Mouse (Mus musculus): ENCODE measurements around the gene Exog.

The Exog gene

GRCm38 (mm10) chr9:119444738-119445429, at the start of gene Exog:
Gene Exog (plus strand): TSS chr9:119444943.
- peak; percentile 98 for DNase-seq

GRCm38 (mm10) chr9:119401351-119401750, 43.4 kb upstream of the Exog start:
- DNase-seq, result no peak

GRCm38 (mm10) chr9:119401801-119402214, 42.9 kb upstream of the Exog start, which contains the start of gene Acvr2b:
Gene Acvr2b (plus strand): TSS chr9:119402118.
- DNase-seq, result peak; percentile 98

- peak; percentile 70 for DNase-seq
Observed at GRCm38 (mm10) chr9:119402253-119403235, 42.2 kb upstream of the Exog start.

- DNase-seq, result peak; percentile 57
Observed at GRCm38 (mm10) chr9:119403236-119403641, 41.5 kb upstream of the Exog start.

- no peak for DNase-seq
Observed at GRCm38 (mm10) chr9:119404090-119404489, 40.7 kb upstream of the Exog start.

- DNase-seq, result peak; percentile 68
Observed at GRCm38 (mm10) chr9:119407884-119408283, 36.9 kb upstream of the Exog start.

- no peak for DNase-seq
Observed at GRCm38 (mm10) chr9:119408898-119409664, 35.7 kb upstream of the Exog start.

GRCm38 (mm10) chr9:119409864-119410263, 34.9 kb upstream of the Exog start:
- no peak for DNase-seq

GRCm38 (mm10) chr9:119418025-119418424, 26.7 kb upstream of the Exog start:
- DNase-seq, result no peak

- DNase-seq, result no peak
Observed at GRCm38 (mm10) chr9:119419852-119420438, 24.8 kb upstream of the Exog start.

GRCm38 (mm10) chr9:119425217-119425975, 19.3 kb upstream of the Exog start:
- DNase-seq, result peak; percentile 68

- DNase-seq, result no peak
Observed at GRCm38 (mm10) chr9:119425976-119426415, 18.7 kb upstream of the Exog start.

GRCm38 (mm10) chr9:119426483-119426882, 18.3 kb upstream of the Exog start:
- DNase-seq, result no peak

- peak; percentile 89 for DNase-seq
Observed at GRCm38 (mm10) chr9:119430311-119430710, 14.4 kb upstream of the Exog start.

GRCm38 (mm10) chr9:119435855-119436254, 8.9 kb upstream of the Exog start:
- DNase-seq, result no peak

- DNase-seq, result no peak
Observed at GRCm38 (mm10) chr9:119438065-119438464, 6.7 kb upstream of the Exog start.

- no peak for DNase-seq
Observed at GRCm38 (mm10) chr9:119438498-119439000, 6.2 kb upstream of the Exog start.

GRCm38 (mm10) chr9:119445737-119446136, 994 bp downstream of the Exog start:
- DNase-seq, result no peak

GRCm38 (mm10) chr9:119455967-119456366, 11.2 kb downstream of the Exog start:
- no peak for DNase-seq

- DNase-seq, result no peak
Observed at GRCm38 (mm10) chr9:119457122-119457521, 12.4 kb downstream of the Exog start.

All from kidney, postnatal 14 days (tissue).